Mouse (Mus musculus): ENCODE data around the gene Vmn2r43. TPM values are rescaled to one million over a fixed set of nuclear protein-coding genes. Genes with fewer than 3 reads are reported as not detected.
"Not testable (repeated sequence)": the region's sequence is repeated elsewhere in the genome, so short reads cannot be mapped to it uniquely, and the experiment has no call there.

The Vmn2r43 gene
- polyA plus RNA-seq (2014; fragmentation: Nextera tagmentation; extraction: Ambion mirVana), result not detected in 2 replicates

GRCm38 (mm10) chr7:8260499-8260898 lies at the start of gene Vmn2r43:
TSS of gene Vmn2r43 (minus strand) at chr7:8260599.
- ATAC-seq (ENCODE audit: low FRiP score, low TSS enrichment); H3K27ac ChIP-seq (replicated peaks; ENCODE audit: low read depth, low read length): not testable (repeated sequence)
- WGBS, result no CpG with 5 or more reads among the region's 1 CpGs

GRCm38 (mm10) chr7:8200220-8200619 lies 60.2 kb downstream of the Vmn2r43 start, which contains the start of gene Vmn2r42:
TSS of gene Vmn2r42 (minus strand) at chr7:8200320.
- H3K9me3 ChIP-seq (ENCODE audit: control insufficient read depth, low read length); H3K4me3 ChIP-seq (replicated peaks; ENCODE audit: low read depth, low read length); H3K9ac ChIP-seq (replicated peaks; ENCODE audit: low read length); H3K4me1 ChIP-seq (ENCODE audit: control insufficient read depth, insufficient read depth, low read length); H3K36me3 ChIP-seq (ENCODE audit: control insufficient read depth, insufficient read depth, low read length); H3K27ac ChIP-seq (replicated peaks; ENCODE audit: low read depth, low read length); ATAC-seq (ENCODE audit: low FRiP score, low TSS enrichment); DNase-seq; H3K27me3 ChIP-seq (ENCODE audit: control insufficient read depth, insufficient read depth, low read length); H3K4me2 ChIP-seq (ENCODE audit: low read length): not testable (repeated sequence)
- no CpG with 5 or more reads among the region's 2 CpGs for WGBS

More at GRCm38 (mm10) chr7:8260499-8260898, at the start of gene Vmn2r43:
- H3K4me2 ChIP-seq (ENCODE audit: low read length); H3K4me3 ChIP-seq (replicated peaks; ENCODE audit: low read depth, low read length); H3K4me1 ChIP-seq (ENCODE audit: control insufficient read depth, insufficient read depth, low read length); H3K36me3 ChIP-seq (ENCODE audit: control insufficient read depth, insufficient read depth, low read length); DNase-seq; H3K9me3 ChIP-seq (ENCODE audit: control insufficient read depth, low read length); H3K27me3 ChIP-seq (ENCODE audit: control insufficient read depth, insufficient read depth, low read length); H3K9ac ChIP-seq (replicated peaks; ENCODE audit: low read length): not testable (repeated sequence)

Other genes starting within 250 kb of the Vmn2r43 start
- not detected in 2 replicates for gene Vmn2r41, start 98.9 kb downstream of the Vmn2r43 start, polyA plus RNA-seq (2014; fragmentation: Nextera tagmentation; extraction: Ambion mirVana)
- gene Vmn2r42, start 60.3 kb downstream of the Vmn2r43 start, polyA plus RNA-seq (2014; fragmentation: Nextera tagmentation; extraction: Ambion mirVana), result not detected in 2 replicates
- not detected in 2 replicates for gene Vmn2r44, start 122.7 kb upstream of the Vmn2r43 start, polyA plus RNA-seq (2014; fragmentation: Nextera tagmentation; extraction: Ambion mirVana)
- not detected in 2 replicates for gene Vmn2r45, start 228.5 kb upstream of the Vmn2r43 start, polyA plus RNA-seq (2014; fragmentation: Nextera tagmentation; extraction: Ambion mirVana)